Mouse (Mus musculus) kidney, adult 9 months (tissue): ENCODE measurements around the gene Adgrf3.
"Not testable (repeated sequence)": the region's sequence is repeated elsewhere in the genome, so short reads cannot be mapped to it uniquely, and the experiment has no call there.

ENCODE experiments used
- DNase-seq: peaks from one replicate; pipeline ENCODE4 v3.0.0; 2022

Adgrf3 gene

DNA sequence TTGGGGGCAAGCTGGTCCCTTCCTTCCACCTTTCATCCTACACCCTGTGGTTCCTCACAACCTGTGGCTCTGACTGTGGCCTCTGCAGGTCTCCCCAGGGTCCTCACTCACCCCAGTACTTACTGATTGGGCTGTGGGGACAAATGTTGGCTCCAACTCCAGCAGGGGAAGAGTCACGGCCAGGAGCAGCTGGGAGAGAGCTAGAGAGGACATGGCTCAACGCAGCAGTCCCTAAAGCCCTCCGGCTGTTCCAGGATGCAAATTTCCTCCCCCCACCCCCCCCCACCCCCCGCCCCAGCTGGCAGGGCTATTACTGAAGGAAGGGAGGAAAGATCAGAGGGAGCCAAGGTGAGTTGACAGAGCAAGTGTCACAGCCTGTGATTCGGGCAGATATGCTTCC, at the start of gene Adgrf3:
Gene Adgrf3 (minus strand): TSS at position 230 of the 400 bp plus-strand sequence.
- DNase-seq, result no peak

DNA sequence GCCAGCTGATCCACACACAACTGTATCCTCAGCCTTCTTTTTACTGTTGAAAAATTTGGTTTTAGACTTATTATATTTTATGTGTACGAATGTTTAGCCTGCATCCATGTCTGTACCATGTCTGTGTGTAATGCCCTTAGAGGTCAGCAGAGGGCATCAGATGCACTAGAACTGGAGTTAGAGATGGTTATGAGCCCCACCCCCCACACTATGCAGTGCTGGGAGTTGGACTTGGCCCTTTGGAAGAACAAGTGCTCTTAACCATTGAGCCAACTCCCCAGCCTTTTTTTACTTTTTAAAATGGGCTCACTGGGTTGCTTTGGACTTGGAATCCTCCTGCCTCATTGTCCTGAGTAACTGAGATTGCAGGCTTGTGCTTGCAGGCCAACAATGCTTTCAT, 42.1 kb upstream of the Adgrf3 start:
- DNase-seq, result peak; percentile 31

DNA sequence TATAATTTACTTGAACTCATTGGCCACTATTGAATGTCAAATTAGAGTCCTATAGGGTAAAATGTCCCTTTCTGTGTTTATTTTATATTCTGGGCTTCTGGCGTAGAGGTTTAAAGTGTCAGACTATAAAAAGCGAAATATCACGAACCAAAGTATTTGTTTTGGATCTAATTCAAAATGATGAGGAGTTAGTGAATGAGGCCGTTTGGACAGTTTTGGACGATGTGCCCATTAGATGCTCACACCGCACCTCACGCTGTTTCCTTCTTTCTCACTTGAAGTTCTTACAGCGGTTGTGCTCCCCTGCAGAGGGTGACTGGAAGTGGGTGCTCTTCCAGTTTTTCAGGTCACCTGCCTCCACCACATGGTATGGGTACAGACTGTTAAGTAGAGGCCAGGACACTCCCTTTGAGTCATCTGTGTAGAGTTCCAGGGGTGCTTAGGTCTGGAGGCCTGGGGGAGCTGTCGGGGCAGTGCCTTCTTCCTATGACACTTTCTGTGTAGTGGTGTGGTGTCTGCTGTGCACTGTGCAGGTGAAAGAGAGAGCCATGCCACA, 40.4 kb upstream of the Adgrf3 start:
- DNase-seq, result no peak

DNA sequence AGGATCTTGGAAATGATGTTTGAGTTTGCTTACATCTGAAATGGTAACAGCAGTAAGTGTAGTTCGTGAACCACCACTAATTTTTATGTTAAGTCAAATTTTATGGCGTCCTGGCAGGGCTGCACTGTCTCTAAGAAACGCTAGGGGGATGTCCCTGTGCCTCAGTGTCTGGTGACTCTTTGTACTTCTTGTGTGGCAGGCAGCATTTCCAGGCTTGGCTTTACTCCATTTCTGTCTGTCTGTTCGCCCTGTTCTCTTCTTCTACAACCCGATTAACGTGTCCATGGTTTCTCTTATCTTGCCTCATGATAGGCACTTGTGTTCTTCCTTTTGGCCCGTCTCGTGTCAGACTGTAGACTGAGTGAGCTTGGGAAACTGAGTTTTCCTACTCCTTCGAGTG, 38.2 kb upstream of the Adgrf3 start:
- no peak for DNase-seq

DNA sequence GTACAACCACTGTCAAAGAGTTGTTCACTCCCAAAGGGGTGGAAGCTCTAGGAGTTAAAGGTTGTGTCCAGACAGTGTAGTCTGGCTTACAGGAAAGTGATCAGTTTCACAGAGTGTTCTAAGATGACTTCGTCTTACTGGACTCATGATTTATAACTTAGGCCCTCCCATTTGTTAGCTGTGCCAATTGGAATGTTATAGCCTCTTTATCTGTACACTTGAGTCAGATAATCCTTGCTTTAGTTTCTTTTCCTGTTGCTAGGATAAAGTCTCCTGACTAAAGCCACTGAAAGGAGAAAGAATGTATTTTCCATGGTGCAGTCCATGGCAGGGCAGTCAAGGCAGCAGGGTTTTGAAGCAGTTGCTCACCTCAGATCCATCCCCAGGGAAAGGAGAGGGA, 36.9 kb upstream of the Adgrf3 start:
- no peak for DNase-seq

DNA sequence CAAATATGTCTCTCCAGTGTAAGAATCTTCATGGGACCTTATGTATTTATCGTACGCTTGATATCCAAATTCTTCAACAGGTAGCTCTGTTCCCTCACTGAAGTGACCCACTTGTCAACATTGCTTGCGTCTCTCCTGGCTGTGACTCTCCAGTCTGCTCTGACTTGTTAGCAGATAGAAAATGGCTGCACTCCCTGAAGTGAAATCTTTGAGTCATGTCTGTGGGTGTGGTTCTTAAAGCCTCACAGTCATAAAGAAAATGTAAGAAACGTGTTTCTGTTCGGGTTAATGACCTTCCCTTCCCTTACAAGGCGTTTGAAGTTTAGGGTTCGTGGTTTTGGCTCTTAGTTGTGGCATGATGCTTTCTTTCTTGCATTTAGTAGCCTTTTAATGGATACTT, 35.0 kb upstream of the Adgrf3 start:
- no peak for DNase-seq

DNA sequence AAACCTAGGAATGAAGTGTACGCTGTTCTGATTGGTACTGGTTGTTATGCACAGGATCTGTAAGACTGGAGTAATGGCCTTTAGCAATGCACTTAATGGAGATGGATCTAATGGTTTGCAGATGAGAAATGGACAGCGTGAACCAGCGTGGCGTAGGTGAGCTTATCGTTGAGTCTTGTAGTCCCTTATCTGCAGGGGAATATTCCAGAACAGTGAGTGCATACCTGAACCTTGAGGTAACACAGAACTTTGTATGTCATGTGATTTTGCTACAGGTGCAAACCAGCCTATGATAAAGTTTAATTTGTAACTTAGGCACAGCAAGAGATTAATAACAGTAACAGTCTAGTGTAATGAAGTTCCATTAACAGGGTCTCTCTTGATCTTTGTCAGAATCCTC, 33.0 kb upstream of the Adgrf3 start:
- no peak for DNase-seq

DNA sequence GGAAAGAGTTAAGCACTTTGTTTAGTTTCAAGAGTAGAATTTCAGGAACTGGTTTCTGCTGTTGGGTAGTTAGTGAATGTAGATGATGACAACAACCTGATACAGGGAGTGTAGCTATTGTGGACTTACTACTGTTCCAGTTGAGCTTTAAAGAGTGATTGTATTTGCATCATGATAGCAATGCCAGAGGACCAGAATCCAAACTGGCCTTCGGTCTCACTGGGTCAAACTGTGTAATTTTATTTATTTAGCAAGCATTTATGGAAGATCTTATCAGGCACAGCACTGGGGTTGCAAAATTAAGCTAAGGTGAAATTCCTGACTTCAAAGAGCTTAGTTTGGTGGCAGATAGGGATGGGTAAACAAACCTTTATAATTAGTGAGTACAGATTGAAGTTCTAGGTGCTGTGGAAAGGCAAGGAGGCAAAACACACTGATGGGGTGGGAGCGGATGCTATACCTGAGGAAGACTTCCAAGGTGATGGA, 30.2 kb upstream of the Adgrf3 start:
- no peak for DNase-seq

DNA sequence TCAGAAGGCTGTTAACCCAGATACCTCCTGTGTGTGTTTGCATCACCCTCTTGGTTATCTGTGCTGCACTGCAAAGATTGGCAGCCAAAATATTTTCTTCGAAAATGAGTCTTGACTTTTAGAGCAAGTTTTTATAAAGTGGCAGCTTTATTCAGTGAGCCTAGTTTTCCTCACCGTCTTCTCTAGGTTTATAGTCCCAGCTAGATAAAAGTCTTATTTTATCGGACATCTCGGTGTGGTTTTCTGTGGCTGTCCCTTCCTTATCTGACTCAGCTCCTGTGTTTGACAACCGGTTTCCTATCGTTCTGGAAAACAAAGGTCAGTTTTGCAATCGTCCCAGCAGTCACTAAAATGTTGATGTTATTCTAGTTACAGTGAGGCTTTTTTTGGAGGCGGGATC, 28.5 kb upstream of the Adgrf3 start:
- DNase-seq, result no peak

DNA sequence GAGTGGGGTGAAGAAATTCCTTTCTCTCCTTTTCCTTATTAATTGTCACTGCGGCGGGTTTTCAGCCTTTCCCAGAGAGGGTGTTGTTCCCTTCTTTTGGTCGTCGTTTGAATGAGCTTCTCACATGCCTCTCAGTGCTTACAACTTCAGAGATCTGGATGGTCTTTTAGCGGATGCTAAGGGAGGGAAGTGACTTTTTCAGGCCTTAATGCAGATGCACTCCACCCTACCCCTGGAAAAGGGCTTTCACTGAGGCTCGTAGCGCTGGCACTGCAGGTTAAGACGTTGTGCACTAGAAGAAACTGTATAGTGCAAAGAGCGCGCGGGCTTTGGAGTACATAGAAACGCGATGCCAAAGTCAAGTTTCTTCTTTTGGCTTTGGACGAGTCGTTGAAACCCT, 27.5 kb upstream of the Adgrf3 start:
- peak; percentile 22 for DNase-seq

DNA sequence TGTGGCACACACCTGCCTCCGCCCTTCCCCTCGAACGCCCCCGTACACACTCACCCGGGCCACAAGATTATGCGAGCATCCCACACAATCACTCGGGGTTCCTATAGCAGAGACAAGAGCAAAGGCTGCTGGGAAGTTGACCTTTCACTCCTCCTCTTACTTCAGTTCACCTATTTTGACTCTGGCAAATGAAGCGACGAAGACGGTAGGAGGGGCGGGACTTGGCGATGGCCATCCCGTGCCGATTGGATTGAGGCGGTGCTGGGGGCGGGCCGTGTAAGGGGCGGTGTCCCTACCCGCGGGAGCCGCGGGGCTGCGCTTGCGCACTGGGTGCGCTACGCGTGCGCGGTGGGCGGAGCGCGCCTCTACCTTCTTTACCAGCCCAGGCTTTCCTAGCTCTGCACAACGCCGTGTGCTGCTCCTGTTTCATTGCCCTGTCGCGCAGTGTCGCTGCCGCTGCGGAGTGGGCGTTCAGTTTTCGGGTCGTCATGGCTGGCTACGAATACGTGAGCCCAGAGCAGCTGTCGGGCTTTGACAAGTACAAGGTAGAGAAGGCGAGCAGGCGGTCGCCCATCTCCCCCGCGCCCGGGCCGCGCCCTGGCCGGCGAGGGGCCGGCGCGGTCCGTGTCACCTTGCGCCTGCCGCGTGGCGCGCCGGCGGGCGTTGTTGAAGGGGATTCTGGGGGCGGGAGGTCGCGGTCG, 26.9 kb upstream of the Adgrf3 start, which contains the start of gene Selenoi:
Gene Selenoi (plus strand): TSS at position 311 of the 701 bp plus-strand sequence.
- peak; percentile 100 for DNase-seq

DNA sequence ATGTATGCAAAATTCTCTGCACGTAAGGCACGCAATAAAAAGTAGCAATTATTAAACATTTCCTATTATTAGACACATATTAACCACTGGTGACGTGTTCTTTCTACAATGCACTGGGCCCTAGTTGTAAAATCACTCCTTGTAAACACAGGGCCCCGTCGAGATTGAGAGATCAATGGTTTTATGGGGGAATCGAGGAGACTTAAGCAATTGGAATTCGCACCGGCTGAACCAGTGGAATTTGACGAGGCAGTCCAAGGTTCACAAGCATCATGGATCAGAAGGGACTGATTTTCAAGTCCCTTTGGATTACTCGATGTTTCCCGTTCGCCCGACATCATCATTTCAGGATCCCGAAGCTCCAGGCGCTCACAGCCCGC, 26.4 kb upstream of the Adgrf3 start:
- no peak for DNase-seq

DNA sequence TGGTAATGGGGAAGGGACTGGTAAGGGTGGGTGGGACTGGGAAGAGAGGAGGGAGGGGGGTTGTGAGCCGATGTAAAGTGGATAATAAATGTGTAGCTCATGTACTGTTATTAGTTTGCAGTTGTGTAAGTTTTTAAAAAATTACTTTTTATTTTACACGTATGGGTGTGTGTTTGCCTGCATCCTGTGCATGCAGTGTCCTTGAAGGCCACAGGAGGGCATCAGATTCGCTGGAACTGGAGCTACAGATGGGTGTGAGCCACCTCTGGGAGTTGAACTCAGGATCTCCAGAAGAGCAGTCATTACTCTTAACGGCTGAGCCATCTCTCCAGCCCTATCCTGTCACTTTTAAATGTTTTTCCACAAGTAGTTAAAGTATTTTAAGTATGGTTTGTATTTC, 25.4 kb upstream of the Adgrf3 start:
- peak; percentile 29 for DNase-seq

DNA sequence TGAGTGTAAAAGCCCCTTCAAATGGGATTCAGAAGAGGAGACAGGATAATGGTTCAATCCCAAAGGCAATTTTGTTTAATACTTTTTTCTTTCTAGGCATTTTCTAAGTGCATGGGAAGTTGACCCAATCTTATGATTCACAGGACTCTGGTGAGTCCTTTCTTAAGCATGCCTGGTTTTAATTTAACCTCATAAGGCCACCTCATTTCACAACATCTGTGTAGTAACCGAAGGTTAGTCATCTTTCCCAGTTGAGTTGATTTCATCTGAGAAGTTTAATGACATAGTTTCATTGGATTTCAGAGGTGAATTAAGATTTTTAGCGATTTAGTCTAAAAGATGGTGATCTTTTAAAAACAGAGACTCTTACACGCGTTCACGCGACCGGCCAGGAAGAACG, 17.2 kb upstream of the Adgrf3 start:
- no peak for DNase-seq

DNA sequence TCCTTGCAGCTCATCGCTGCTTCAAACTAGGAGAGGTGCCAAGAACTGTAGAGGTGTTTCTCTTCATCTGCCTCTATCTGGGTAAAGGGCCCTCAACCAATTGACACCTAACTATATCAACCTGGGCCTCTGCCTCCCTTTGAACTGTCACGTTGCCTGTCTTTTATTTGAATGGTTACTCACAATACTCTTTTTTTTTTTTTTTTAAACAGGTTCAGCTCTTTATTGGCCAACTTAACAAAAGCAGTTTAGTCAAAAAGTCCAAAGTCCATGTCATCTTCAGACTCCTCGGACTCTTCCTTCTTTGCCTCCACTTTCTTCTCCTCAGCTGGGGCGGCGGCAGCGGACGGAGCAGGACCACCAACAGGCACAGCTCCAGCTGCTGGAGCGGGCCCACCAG, 15.1 kb upstream of the Adgrf3 start:
- no peak for DNase-seq

DNA sequence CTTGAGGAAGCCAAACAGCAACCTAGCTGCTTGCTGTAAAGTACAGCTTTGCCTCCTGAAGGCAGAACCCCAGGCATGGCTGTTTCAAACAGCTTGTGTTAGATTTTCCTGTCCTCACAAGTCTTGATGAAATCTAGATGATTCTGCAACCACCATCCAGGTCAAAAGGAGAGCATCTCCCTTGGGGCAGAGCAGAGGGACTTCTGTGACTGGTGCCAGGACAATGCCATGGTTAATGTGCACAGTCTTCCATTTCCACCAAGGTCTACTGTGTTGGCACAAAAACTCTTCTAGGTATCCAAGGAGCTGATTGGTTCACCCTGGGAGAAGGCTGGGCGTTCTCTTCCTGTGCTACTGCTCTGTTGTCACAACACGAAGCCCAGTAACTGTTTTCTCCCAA, 14.2 kb upstream of the Adgrf3 start:
- DNase-seq, result no peak

DNA sequence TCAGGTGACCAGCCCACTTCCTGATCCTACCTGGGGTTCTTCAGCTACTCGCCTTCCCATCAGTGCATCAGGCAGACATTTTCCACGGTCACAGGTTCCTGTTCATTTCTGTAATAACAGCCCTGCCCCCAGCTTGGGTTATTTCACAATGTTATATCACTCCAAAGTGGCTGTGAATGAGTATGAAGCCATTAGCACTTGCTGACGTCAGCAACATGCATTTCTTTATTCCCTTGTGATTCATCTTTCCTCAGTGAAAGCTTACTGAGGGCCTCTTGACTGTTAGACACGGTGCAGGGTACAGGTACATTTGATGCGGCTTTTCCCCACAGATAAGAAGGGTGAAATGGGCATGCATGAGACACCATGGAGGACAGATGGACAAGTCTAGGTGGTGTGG, 10.4 kb upstream of the Adgrf3 start:
- no peak for DNase-seq

DNA sequence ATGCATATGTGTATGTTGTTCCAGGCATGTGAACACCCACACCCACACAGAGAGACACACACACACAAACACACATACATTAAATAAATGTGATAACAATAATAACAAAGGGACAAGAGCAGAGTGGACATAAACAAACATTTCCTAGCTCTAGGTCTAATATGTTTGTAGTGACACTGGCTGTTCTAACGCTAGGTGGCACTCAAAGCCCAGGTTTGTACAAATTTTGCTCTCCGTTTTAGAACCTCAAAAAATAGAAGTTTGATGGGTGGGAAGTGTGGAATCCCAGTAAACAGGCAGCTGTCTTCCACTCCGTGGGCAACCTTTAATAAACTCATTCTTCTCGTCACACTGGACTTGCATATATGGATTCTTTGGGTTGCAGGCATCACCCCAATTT, 9.4 kb upstream of the Adgrf3 start:
- DNase-seq, result peak; percentile 61

DNA sequence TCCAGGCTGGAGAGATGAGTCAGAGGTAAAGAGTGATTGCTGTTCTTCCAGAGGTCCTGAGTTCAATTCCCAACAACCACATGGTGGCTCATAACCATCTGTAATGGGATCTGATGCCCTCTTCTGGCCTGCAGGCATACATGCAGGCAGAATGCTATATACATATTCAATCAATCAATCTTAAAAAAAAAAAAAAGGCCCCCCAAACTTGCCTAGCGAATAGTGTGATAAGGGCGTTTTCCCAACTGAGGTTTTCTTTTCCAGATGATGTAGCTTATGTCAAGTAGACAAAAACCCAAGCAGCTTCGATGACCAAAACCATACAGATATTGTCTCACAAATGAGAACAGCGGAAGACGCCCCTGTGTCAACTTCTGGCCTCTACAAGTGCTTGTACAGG, 5.2 kb upstream of the Adgrf3 start:
- DNase-seq, result not testable (repeated sequence)

DNA sequence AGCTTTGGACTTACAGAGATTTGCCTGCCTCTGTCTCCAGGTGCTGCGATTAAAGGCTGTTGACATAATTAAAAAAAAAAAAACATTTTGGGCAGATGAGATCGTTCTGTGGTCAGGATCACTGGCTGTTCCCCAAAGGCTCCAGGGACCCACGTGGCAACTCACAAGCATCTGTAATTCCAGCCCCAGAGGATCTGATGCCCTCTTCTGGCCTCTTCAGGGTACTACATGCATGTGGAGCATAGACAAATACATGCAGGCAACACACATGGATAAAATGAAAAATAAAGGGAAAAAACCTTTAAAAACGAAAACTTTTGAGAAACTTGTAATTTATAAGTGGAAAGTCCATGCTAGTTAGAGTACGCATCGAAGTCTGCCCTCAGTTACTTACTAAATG, 1.8 kb upstream of the Adgrf3 start:
- DNase-seq, result peak; percentile 41

DNA sequence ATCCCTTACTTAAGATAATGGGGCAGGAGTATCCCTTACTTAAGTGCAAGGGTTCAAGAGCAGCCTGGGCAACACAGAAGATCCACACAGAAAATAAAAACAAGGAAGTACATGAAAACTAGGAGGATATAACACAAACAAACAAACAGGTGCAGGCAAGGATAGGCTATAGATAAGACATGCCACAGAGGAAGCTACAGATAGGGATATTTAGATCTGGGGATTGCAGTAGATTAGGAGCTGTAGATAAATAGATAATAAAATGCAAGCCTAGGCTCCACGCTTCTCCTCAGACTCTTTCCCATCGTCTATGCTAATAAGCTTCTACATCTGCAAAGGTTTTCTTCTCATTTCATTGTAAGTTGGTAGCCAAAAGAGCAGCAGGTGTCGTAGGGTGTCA, 488 bp downstream of the Adgrf3 start:
- no peak for DNase-seq

DNA sequence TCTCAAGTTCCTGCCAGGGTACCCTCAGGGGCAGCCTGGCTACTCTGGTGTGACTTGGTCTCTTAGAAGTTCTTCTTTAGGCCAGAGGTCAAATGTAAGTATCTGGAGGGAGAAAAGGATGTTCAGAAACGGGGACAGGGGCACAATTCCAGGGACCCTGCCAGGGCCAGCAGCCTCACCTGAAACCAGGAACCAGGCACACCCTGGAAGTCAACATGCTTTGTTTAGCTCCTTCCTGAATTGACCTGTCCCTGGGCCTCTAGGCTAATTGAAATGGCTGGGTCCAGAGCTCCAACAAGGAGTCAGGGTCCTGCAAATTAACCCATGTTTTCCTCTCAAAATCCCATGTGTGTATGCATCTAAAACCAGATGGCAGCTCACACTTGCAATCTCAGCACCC, 1.1 kb downstream of the Adgrf3 start:
- DNase-seq, result no peak

DNA sequence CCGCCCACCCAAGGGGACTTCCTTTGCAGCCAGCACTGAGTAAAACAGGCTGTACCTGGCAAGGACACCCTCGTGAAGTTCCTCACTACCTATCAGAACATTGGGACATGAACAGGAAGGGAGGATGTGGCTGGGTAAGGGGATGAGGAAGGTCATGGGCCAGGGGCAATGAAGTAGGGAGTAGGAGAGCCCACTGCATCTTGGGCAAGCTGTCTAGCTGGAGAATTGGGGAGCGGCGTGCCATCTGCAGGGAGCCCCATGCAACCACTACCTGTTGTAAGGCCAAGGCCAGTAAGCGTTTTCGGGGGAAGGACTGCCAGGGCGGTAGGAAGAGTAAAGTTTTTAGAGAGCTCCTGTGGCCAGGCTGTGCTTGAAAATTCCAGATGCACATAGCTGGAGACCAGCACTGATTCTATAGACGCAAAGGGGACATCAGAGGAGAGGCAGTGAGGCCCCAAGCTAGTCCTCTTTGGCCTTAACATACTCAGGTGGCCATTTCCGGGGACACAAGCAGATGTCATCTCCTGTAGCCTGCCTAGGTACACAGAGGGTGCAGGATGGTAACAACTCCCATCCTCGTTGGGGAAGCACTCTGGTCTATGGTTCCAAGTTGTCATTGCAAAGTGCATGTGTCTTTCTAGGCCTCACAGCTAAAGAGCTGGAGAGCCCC, 2.2 kb downstream of the Adgrf3 start:
- DNase-seq, result no peak

DNA sequence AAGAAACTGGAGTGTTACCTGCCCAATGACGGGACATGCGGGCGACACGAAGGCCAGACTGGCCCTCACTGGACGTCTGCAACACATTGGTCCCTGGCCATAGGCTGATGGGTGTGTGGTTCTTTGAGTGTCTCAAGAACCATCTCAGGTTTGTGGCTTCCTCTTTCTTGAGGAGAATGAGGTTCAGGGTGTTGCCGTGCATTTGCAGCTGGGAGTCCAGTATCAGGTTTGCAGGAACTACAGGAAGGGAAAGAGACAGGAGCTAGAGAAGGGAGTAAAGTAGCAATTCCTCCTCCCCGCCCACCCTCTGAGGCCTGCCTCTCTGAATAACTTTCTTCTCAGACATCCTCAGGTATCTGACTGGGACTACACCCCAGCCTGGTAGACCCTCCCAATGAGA, 3.3 kb downstream of the Adgrf3 start:
- DNase-seq, result no peak
